Mouse (Mus musculus) brown adipose tissue, adult 24 weeks (tissue): ENCODE measurements around the gene Dnm1. TPM values are rescaled to one million over a fixed set of nuclear protein-coding genes. Genes with fewer than 3 reads are reported as not detected.
A peak's percentile ranks its signal among the peaks of the same experiment; 100 is the strongest.

ENCODE experiments used
- H3K27ac ChIP-seq: fragments of 200-500 bp; replicated peaks from 2 replicates; pipeline ENCODE4 v1.5.1; 2012; ENCODE audit warnings: low read depth, mild to moderate bottlenecking, low read length
- H3K4me1 ChIP-seq: fragments of 200-500 bp; 2 replicates; pipeline ENCODE4 v1.6.1; 2012; ENCODE audit warnings: low read length, mixed read lengths; ENCODE audit not compliant: control insufficient read depth, insufficient read depth, insufficient read length
- H3K4me3 ChIP-seq: fragments of 200-500 bp; 2 replicates; pipeline ENCODE4 v1.5.1; 2012; ENCODE audit warnings: low read depth, mild to moderate bottlenecking, low read length, moderate library complexity; ENCODE audit not compliant: insufficient read depth
- polyA plus RNA-seq: library from polyadenylated mRNA; stranded (reverse); fragments of >200 nt; gene quantifications from 2 replicates; pipeline ENCODE4 v1.2.4, GENCODE M21; 2012; ENCODE audit not compliant: missing spikeins, insufficient read depth, insufficient read length

Gene Dnm1
- polyA plus RNA-seq, 1 experiment: 7.4 TPM

DNA sequence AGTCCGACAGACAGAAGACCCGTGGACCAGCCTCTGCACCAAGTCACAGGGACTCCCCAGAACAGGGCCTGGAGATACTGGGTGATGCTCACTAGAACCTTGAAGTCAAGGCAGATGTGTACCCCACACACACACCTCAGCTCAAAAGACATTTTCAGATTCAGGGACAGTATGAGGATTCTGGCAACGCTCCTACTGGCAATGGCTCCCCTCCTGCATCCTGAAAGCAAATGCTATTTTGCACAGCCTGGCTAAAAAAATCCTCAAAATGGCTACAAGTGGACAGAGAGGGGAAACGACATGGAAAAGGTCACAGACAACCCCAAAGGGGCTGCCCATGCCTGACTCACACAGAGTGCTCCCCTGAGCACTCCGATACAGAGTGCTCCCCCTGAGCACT is 21.0 kb downstream of the Dnm1 start:
- Histone ChIP-seq H3K27ac (no peak overlapping the region), H3K4me1 (no peaks in the 10 kb centered on the region), H3K4me3 (no peak overlapping the region)

DNA sequence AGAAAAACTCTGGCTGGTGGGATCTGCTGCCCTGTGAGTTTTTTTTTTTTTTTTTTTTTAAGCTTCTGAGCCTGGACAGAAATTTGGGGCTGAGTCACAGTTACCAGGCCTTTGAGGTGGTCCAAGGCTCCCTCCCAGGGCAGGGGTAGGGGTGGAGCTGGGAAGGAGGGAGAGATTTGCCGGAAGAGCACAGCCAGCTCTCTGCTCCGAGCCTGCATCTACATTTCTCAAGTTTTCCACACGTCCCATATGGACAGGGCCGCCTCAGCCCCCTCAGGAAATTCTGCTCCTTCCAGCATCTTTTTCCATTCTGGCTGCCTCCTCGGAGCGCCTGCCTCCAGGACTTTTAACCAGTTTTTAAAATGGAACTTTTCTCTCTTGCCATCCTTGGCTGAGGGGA is 23.6 kb downstream of the Dnm1 start:
- no peaks in the 10 kb centered on the region for H3K4me1 ChIP-seq
- H3K27ac ChIP-seq: no peak overlapping the region

GRCm38 (mm10) chr2:32328911-32329460 is 24.2 kb downstream of the Dnm1 start:
- Histone ChIP-seq H3K4me1 (no peaks in the 10 kb centered on the region), H3K27ac (no peak overlapping the region)

More for the DNA sequence above, 23.6 kb downstream of the Dnm1 start:
- no peak overlapping the region for H3K4me3 ChIP-seq

DNA sequence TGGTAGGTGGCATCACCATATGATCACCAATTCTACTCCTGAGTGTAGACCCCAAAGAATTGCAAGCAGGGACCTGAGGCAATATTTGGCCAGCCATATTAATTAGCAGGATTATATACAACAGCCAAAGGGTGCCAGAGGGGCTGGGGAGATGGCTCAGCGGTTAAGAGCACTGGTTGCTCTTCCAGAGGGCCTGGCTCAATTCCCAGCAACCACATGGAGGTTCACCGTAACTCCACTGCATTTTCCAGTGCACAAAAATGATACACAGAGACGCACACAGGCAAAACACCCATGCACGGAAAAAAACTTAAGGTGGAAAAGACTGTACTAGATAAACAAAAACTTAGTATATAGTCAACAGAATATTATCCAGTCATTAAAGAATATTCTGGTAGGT is 25.9 kb downstream of the Dnm1 start:
- Histone ChIP-seq H3K27ac (no peak overlapping the region), H3K4me1 (no peaks in the 10 kb centered on the region), H3K4me3 (no peak overlapping the region)

More at GRCm38 (mm10) chr2:32328911-32329460, 24.2 kb downstream of the Dnm1 start:
- H3K4me3 ChIP-seq: no peak overlapping the region

DNA sequence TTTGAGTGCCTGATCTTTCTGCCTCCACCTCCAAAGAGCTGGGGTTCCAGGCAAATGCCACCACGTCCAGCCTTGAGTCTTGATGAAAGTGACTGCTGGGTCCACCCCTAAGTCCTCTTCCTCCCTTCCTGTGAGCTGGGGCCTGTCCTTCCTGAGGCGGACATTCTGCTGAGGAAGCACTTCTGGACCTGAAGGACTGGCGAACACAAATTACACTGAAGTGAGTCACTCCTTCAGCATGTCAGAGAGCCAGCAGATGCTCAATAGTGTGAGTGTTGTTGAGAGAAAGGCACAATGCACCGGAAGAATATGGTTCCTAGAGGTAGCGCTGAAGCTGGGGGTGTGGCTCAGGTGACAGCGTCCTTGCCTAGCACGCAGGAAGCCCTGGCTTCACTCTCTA is 27.8 kb downstream of the Dnm1 start:
- H3K27ac ChIP-seq: peak overlapping the region; percentile 63; the same call in 1 of the 2 replicates
- no peak overlapping the region for H3K4me3 ChIP-seq
- H3K4me1 ChIP-seq: no peaks in the 10 kb centered on the region

DNA sequence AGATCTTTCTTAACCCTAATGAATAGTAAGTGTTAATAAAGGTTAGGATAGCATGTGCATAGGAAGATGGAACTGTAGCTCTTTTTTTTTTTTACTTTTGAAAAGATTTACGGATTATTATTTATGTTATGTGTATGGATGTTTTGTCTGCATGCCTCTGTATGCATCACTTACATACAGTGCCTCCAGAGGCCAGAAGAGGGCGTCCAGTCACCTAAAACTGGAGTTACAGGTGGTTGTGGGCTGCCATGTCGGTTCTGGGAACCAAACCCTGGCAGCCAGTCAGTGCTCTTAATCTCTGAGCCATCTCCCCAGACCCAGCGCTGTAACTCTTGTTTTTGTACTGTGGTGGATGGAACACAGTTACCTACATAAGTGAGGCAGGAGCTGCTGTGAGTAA is 28.8 kb downstream of the Dnm1 start:
- Histone ChIP-seq H3K4me3 (no peak overlapping the region), H3K27ac (no peak overlapping the region), H3K4me1 (no peaks in the 10 kb centered on the region)

- Histone ChIP-seq H3K4me1 (no peaks in the 10 kb centered on the region), H3K4me3 (no peak overlapping the region), H3K27ac (no peak overlapping the region)
Measured at GRCm38 (mm10) chr2:32322754-32323741, 30.1 kb downstream of the Dnm1 start.

- no peak overlapping the region for H3K27ac ChIP-seq
- no peaks in the 10 kb centered on the region for H3K4me1 ChIP-seq
- no peak overlapping the region for H3K4me3 ChIP-seq
Measured at GRCm38 (mm10) chr2:32321591-32322298, 31.4 kb downstream of the Dnm1 start.

GRCm38 (mm10) chr2:32320721-32321120 is 32.4 kb downstream of the Dnm1 start:
- H3K4me1 ChIP-seq: no peaks in the 10 kb centered on the region
- no peak overlapping the region for H3K27ac ChIP-seq
- H3K4me3 ChIP-seq: no peak overlapping the region

- Histone ChIP-seq H3K4me1 (no peaks in the 10 kb centered on the region), H3K27ac (0 out of 2 replicates have a peak overlapping the region, but pooled peaks have one; percentile 47), H3K4me3 (no peak overlapping the region)
Measured at GRCm38 (mm10) chr2:32319586-32320580, 33.3 kb downstream of the Dnm1 start.

- H3K4me3 ChIP-seq: peak overlapping the region; percentile 16; the same call in 1 of the 2 replicates
- H3K4me1 ChIP-seq: no peaks in the 10 kb centered on the region
- 0 out of 2 replicates have a peak overlapping the region, but pooled peaks have one; percentile 36 for H3K27ac ChIP-seq
Measured at GRCm38 (mm10) chr2:32318709-32319585, 34.2 kb downstream of the Dnm1 start.

GRCm38 (mm10) chr2:32317791-32318417 is 35.2 kb downstream of the Dnm1 start:
- peak overlapping the region; percentile 38 for H3K4me3 ChIP-seq
- H3K27ac ChIP-seq: peak overlapping the region; percentile 59
- no peaks in the 10 kb centered on the region for H3K4me1 ChIP-seq
